In genomic region chr16:16988842-16989241, GRCm38 (mm10) we compare ENCODE assay signal across 14 mouse cellular contexts.
"Had no signal": no experiment of that assay in that cellular context is flagged by ENCODE, and none has a peak within 500 bp of the region (broad histone marks: within the 10 kb centered on the region; RNA-seq: fewer than 3 reads in every experiment).

No protein-coding gene starts in this region.

- H3K9me3 ChIP-seq: kidney, embryonic 15.5 days; limb, embryonic 15.5 days; midbrain, embryonic 10.5 days; neural tube, embryonic 13.5 days had no signal

- H3K27me3 ChIP-seq: kidney, embryonic 15.5 days; limb, embryonic 15.5 days; neural tube, embryonic 13.5 days had no signal

- H3K4me3 ChIP-seq: kidney, embryonic 15.5 days; limb, embryonic 15.5 days; midbrain, embryonic 10.5 days; neural tube, embryonic 13.5 days had no signal

- DNase-seq: kidney, adult 2 months; kidney, postnatal 14 days; layer of hippocampus, adult 9-11 months; layer of hippocampus, postnatal 36 days; lung, adult 2 months; lung, postnatal 10 days; lung, postnatal 4 days; midbrain, embryonic 14.5 days; right cerebral cortex, postnatal 14 days; thymus, postnatal 36 days had no signal
